Mouse (Mus musculus): ENCODE results near the gene Ubxn10.

Gene Ubxn10

GRCm38 (mm10) chr4:138666521-138666920 lies 70.4 kb downstream of the Ubxn10 start:
- no peak for ATAC-seq (ENCODE audit: insufficient number of reproducible peaks, low FRiP score, low TSS enrichment)

GRCm38 (mm10) chr4:138659936-138660602 lies 76.9 kb downstream of the Ubxn10 start:
- no peak for ATAC-seq (ENCODE audit: insufficient number of reproducible peaks, low FRiP score, low TSS enrichment)

Data from cerebellum, adult (tissue).